Mouse (Mus musculus): ENCODE data around the gene Ciita. TPM values are rescaled to one million over a fixed set of nuclear protein-coding genes. Genes with fewer than 3 reads are reported as not detected.

Ciita gene
- polyA plus RNA-seq, 1 experiment from 2014 or later: 0.46 TPM

- no peak overlapping the region for H3K27ac ChIP-seq (ENCODE audit: low read depth, low read length)
- H3K9ac ChIP-seq (ENCODE audit: low read depth, low read length): no peak overlapping the region
- no peaks in the 10 kb centered on the region for H3K9me3 ChIP-seq (ENCODE audit: control insufficient read depth, low read length)
- H3K4me3 ChIP-seq (ENCODE audit: low read length): no peak overlapping the region
- no peak for ATAC-seq
- no peak overlapping the region for H3K4me2 ChIP-seq (ENCODE audit: low read length)
- no peaks in the 10 kb centered on the region; the same call in 1 of the 2 replicates for H3K4me1 ChIP-seq (ENCODE audit: control insufficient read depth, insufficient read depth, low read depth, low read length)
- H3K27me3 ChIP-seq (replicated peaks; ENCODE audit: control insufficient read depth, insufficient read depth, low read length): no peaks in the 10 kb centered on the region
- no peaks in the 10 kb centered on the region for H3K36me3 ChIP-seq (ENCODE audit: control insufficient read depth, insufficient read depth, low read length)
- WGBS: 53% methylated on average over 1 of the region's 1 CpGs
These were observed 19.3 kb downstream of the Ciita start for GRCm38 (mm10) chr16:10499122-10499521.

GRCm38 (mm10) chr16:10501865-10502264 is 22.0 kb downstream of the Ciita start:
- Histone ChIP-seq H3K9me3 (ENCODE audit: control insufficient read depth, low read length) (no peaks in the 10 kb centered on the region), H3K4me2 (ENCODE audit: low read length) (no peak overlapping the region), H3K4me3 (ENCODE audit: low read length) (no peak overlapping the region), H3K36me3 (ENCODE audit: control insufficient read depth, insufficient read depth, low read length) (no peaks in the 10 kb centered on the region), H3K9ac (ENCODE audit: low read depth, low read length) (no peak overlapping the region), H3K4me1 (ENCODE audit: control insufficient read depth, insufficient read depth, low read depth, low read length) (no peaks in the 10 kb centered on the region; the same call in 1 of the 2 replicates), H3K27ac (ENCODE audit: low read depth, low read length) (no peak overlapping the region), H3K27me3 (replicated peaks; ENCODE audit: control insufficient read depth, insufficient read depth, low read length) (no peaks in the 10 kb centered on the region)
- no peak for ATAC-seq
- WGBS: 21% methylated on average over 8 of the region's 8 CpGs

GRCm38 (mm10) chr16:10503058-10503457 is 23.2 kb downstream of the Ciita start:
- Histone ChIP-seq H3K4me3 (ENCODE audit: low read length) (no peak overlapping the region), H3K36me3 (ENCODE audit: control insufficient read depth, insufficient read depth, low read length) (no peaks in the 10 kb centered on the region), H3K4me1 (ENCODE audit: control insufficient read depth, insufficient read depth, low read depth, low read length) (peaks cover 6% of the 10 kb centered on the region), H3K4me2 (ENCODE audit: low read length) (no peak overlapping the region), H3K9me3 (ENCODE audit: control insufficient read depth, low read length) (no peaks in the 10 kb centered on the region), H3K27ac (ENCODE audit: low read depth, low read length) (no peak overlapping the region), H3K9ac (ENCODE audit: low read depth, low read length) (no peak overlapping the region), H3K27me3 (replicated peaks; ENCODE audit: control insufficient read depth, insufficient read depth, low read length) (no peaks in the 10 kb centered on the region)
- 78% methylated on average over 2 of the region's 2 CpGs for WGBS
- ATAC-seq: no peak

GRCm38 (mm10) chr16:10507445-10507844 is 27.6 kb downstream of the Ciita start:
- Histone ChIP-seq H3K9ac (ENCODE audit: low read depth, low read length) (no peak overlapping the region), H3K4me3 (ENCODE audit: low read length) (no peak overlapping the region), H3K4me2 (ENCODE audit: low read length) (no peak overlapping the region), H3K36me3 (ENCODE audit: control insufficient read depth, insufficient read depth, low read length) (no peaks in the 10 kb centered on the region), H3K27me3 (replicated peaks; ENCODE audit: control insufficient read depth, insufficient read depth, low read length) (no peaks in the 10 kb centered on the region), H3K4me1 (ENCODE audit: control insufficient read depth, insufficient read depth, low read depth, low read length) (peaks cover 6% of the 10 kb centered on the region), H3K9me3 (ENCODE audit: control insufficient read depth, low read length) (no peaks in the 10 kb centered on the region), H3K27ac (ENCODE audit: low read depth, low read length) (no peak overlapping the region)
- ATAC-seq: no peak
- WGBS: 32% methylated on average over 4 of the region's 4 CpGs

GRCm38 (mm10) chr16:10508691-10509090 is 28.8 kb downstream of the Ciita start:
- H3K4me2 ChIP-seq (ENCODE audit: low read length): no peak overlapping the region
- no peaks in the 10 kb centered on the region for H3K9me3 ChIP-seq (ENCODE audit: control insufficient read depth, low read length)
- no peak overlapping the region for H3K4me3 ChIP-seq (ENCODE audit: low read length)
- H3K27ac ChIP-seq (ENCODE audit: low read depth, low read length): no peak overlapping the region
- H3K9ac ChIP-seq (ENCODE audit: low read depth, low read length): no peak overlapping the region
- no peaks in the 10 kb centered on the region for H3K27me3 ChIP-seq (replicated peaks; ENCODE audit: control insufficient read depth, insufficient read depth, low read length)
- WGBS: 69% methylated on average over 6 of the region's 6 CpGs
- no peaks in the 10 kb centered on the region for H3K36me3 ChIP-seq (ENCODE audit: control insufficient read depth, insufficient read depth, low read length)
- H3K4me1 ChIP-seq (ENCODE audit: control insufficient read depth, insufficient read depth, low read depth, low read length): peaks cover 6% of the 10 kb centered on the region
- no peak for ATAC-seq

GRCm38 (mm10) chr16:10510477-10511133 is 30.7 kb downstream of the Ciita start:
- Histone ChIP-seq H3K27me3 (replicated peaks; ENCODE audit: control insufficient read depth, insufficient read depth, low read length) (no peaks in the 10 kb centered on the region), H3K4me3 (ENCODE audit: low read length) (no peak overlapping the region), H3K4me1 (ENCODE audit: control insufficient read depth, insufficient read depth, low read depth, low read length) (peaks cover 6% of the 10 kb centered on the region), H3K9ac (ENCODE audit: low read depth, low read length) (no peak overlapping the region), H3K9me3 (ENCODE audit: control insufficient read depth, low read length) (no peaks in the 10 kb centered on the region), H3K36me3 (ENCODE audit: control insufficient read depth, insufficient read depth, low read length) (no peaks in the 10 kb centered on the region), H3K4me2 (ENCODE audit: low read length) (no peak overlapping the region), H3K27ac (ENCODE audit: low read depth, low read length) (no peak overlapping the region)
- WGBS: 62% methylated on average over 14 of the region's 14 CpGs
- ATAC-seq: no peak

GRCm38 (mm10) chr16:10511134-10511520 is 31.3 kb downstream of the Ciita start:
- no peaks in the 10 kb centered on the region for H3K27me3 ChIP-seq (replicated peaks; ENCODE audit: control insufficient read depth, insufficient read depth, low read length)

GRCm38 (mm10) chr16:10515953-10516572 is 36.2 kb downstream of the Ciita start:
- Histone ChIP-seq H3K4me3 (ENCODE audit: low read length) (no peak overlapping the region), H3K9ac (ENCODE audit: low read depth, low read length) (no peak overlapping the region), H3K36me3 (ENCODE audit: control insufficient read depth, insufficient read depth, low read length) (no peaks in the 10 kb centered on the region), H3K27ac (ENCODE audit: low read depth, low read length) (no peak overlapping the region), H3K4me1 (ENCODE audit: control insufficient read depth, insufficient read depth, low read depth, low read length) (no peaks in the 10 kb centered on the region), H3K27me3 (replicated peaks; ENCODE audit: control insufficient read depth, insufficient read depth, low read length) (no peaks in the 10 kb centered on the region), H3K4me2 (ENCODE audit: low read length) (no peak overlapping the region), H3K9me3 (ENCODE audit: control insufficient read depth, low read length) (no peaks in the 10 kb centered on the region)
- WGBS: 85% methylated on average over 12 of the region's 12 CpGs
- ATAC-seq: no peak

More at GRCm38 (mm10) chr16:10511134-10511520, 31.3 kb downstream of the Ciita start:
- Histone ChIP-seq H3K27ac (ENCODE audit: low read depth, low read length) (no peak overlapping the region), H3K4me1 (ENCODE audit: control insufficient read depth, insufficient read depth, low read depth, low read length) (peaks cover 6% of the 10 kb centered on the region), H3K36me3 (ENCODE audit: control insufficient read depth, insufficient read depth, low read length) (no peaks in the 10 kb centered on the region), H3K9ac (ENCODE audit: low read depth, low read length) (no peak overlapping the region), H3K9me3 (ENCODE audit: control insufficient read depth, low read length) (no peaks in the 10 kb centered on the region), H3K4me2 (ENCODE audit: low read length) (no peak overlapping the region), H3K4me3 (ENCODE audit: low read length) (no peak overlapping the region)
- ATAC-seq: no peak
- 81% methylated on average over 12 of the region's 12 CpGs for WGBS

- Histone ChIP-seq H3K9me3 (ENCODE audit: control insufficient read depth, low read length) (no peaks in the 10 kb centered on the region), H3K36me3 (ENCODE audit: control insufficient read depth, insufficient read depth, low read length) (no peaks in the 10 kb centered on the region), H3K4me1 (ENCODE audit: control insufficient read depth, insufficient read depth, low read depth, low read length) (no peaks in the 10 kb centered on the region), H3K4me2 (ENCODE audit: low read length) (no peak overlapping the region), H3K27ac (ENCODE audit: low read depth, low read length) (no peak overlapping the region), H3K4me3 (ENCODE audit: low read length) (no peak overlapping the region), H3K27me3 (replicated peaks; ENCODE audit: control insufficient read depth, insufficient read depth, low read length) (no peaks in the 10 kb centered on the region), H3K9ac (ENCODE audit: low read depth, low read length) (no peak overlapping the region)
- 50% methylated on average over 4 of the region's 5 CpGs for WGBS
- no peak for ATAC-seq
These were observed 38.2 kb downstream of the Ciita start for GRCm38 (mm10) chr16:10518030-10518429.

Measured in hindbrain, embryonic 16.5 days (tissue).